Mouse (Mus musculus): ENCODE data around the gene Ankrd44. TPM values are rescaled to one million over a fixed set of nuclear protein-coding genes. Genes with fewer than 3 reads are reported as not detected.

The Ankrd44 gene
- polyA plus RNA-seq, 2 experiments from 2014 or later: 157 to 185 TPM

DNA sequence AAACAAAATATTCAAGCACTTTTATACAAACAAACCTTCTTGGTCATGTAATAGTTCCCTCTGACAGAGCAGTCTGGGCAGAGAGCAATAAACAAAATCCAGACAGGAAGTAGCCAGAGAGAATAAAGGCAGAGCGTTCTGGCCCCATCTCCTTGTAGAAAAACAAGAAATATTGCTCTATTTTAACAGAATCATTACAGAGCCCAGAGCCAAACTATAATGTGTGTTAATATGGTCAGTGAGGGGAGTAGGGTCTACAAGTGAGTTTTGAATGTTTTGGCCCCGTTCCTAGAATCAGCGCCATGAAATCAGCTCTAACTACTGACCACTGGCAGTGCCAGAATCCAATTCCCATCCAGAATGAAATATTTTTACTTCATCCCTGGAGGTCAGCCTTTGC is 38.3 kb downstream of the Ankrd44 start:
- ATAC-seq: no peak

GRCm38 (mm10) chr1:54882856-54883467 is 43.2 kb downstream of the Ankrd44 start:
- ATAC-seq: peak; percentile 71

- ATAC-seq: no peak
These were observed 44.7 kb downstream of the Ankrd44 start for GRCm38 (mm10) chr1:54881523-54881922.

- no peak for ATAC-seq
These were observed 48.6 kb downstream of the Ankrd44 start for GRCm38 (mm10) chr1:54877423-54878073.

DNA sequence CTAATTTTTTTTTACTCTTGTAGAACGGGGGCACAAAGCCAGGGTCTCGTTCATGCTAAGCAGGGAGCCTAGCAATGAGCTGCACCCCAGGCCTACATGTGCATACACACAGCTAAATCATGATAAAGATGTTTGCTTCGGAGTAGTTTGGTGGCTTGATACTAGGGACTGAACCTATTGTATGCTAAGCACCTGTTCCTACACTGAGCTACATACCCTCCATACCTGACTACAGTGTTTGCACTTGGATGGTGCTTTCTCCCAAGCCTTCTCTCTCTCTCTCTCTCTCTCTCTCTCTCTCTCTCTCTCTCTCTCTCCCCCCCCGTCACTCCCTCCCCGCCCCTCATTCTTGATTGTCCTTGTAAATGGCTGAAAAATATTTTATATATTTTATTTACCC is 49.2 kb downstream of the Ankrd44 start:
- no peak for ATAC-seq

DNA sequence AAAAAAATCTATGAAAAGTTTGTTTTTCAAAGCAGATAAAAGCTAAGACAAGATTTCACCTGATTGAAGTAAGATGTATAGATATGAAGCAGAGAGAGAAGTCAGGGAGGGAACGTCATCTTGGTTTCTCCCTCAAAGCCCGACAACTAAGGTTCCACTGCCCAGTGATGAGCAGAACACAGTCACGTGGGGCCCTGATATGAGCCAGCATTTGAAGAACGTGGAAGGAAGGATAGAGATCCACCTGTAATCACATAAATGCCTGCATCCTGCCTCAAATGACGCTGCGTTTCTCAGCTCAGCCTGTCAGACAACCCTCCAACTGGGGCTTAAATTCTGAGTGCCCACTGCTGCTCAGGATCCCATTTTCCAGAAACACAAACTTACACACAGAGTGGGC is 52.1 kb downstream of the Ankrd44 start:
- peak; percentile 31 for ATAC-seq

- ATAC-seq: no peak
These were observed 53.1 kb downstream of the Ankrd44 start for GRCm38 (mm10) chr1:54872857-54873616.

- ATAC-seq: peak; percentile 79
These were observed 54.9 kb downstream of the Ankrd44 start for GRCm38 (mm10) chr1:54871321-54871720.

GRCm38 (mm10) chr1:54870634-54871033 is 55.6 kb downstream of the Ankrd44 start:
- ATAC-seq: no peak

GRCm38 (mm10) chr1:54867226-54867625 is 59.0 kb downstream of the Ankrd44 start:
- ATAC-seq: no peak

DNA sequence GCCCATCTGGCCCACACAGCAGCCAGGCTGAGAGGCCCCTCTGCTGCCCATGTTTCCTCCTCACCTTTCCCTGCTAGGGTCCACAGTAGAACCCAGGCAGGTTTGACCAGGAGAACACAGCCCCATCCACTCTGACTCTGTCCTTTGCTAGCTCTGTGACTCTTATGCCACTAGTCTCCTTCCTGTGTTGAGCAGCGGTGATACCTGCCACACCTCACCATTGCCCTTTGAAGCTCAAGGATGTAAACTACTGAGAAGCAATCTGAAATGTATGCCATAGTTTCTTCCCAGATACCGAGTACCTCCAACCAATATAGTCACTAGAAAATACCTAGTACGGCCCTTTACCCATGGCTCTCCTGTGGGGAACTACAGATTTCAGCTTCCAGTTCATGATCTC is 60.1 kb downstream of the Ankrd44 start:
- ATAC-seq: peak; percentile 76

DNA sequence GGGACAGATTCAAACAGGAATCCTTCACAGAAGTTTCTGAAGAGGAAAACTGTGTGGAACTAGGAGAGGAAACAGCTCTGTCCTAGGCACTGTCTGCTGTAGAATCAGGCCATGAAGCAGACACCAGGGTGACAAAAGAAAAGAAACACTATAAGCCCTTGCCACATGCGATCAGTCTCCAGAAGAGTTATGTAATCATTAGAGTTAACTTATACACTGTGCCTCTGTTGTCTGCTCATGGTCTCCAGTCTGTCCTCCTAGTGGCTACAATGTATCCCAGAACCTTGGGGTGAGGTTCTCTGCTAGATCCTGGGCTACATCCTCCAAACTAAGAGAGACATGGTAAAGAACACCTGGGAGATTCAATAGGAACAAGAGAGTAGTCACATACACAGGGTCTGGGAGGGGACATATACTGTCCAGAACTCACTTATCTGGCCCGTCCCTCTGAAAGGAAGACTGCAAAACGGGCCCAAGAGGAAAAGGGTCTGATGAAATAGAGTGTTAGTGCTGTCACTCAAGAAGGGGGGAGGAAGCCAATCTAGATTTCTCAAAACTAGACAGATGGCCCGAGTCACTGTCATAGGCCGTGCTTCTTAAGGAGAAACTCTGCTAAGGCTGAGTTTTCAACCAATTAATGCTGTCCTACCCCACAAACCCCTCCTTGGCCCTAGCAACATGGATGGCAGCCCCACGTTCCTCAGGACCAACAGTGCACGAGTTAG is 61.1 kb downstream of the Ankrd44 start:
- no peak for ATAC-seq

DNA sequence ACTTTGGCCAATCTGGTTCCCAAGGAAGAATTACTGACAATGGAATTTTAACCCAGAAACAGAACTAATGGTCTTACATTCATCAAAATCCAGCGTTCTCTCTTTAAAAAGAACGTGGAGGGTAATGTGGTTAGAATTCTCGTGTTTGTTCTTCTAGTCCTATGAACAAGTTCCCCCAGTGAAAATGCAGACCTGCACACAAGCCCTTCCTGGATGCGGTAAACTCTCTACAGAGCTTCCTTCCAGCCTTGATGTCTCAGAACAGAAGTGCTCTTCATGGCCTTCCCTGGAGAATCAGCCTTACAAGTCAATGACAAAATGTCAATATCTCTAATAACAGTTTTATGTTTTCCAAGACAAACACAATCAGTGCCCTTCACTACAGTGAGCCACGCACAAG is 65.8 kb downstream of the Ankrd44 start:
- ATAC-seq: peak; percentile 45

DNA sequence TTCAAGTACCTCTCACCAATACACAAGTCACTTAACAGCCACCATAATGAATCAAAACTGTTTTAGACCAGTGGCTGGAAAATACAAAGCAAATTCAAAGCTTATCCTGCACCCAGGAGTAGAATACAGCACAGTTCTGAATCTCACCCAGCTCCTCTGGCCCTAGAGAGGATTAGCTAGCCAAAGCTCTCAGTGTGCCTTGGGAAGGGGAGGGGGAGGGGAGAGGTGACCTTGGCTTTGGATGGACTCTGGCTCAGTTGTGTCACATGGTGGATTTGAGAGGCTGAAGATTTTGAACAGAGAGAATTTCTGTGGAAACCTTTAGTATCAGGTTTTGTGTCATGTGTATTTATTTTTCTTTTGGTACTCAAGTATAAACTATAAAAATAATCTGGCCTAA is 66.3 kb downstream of the Ankrd44 start:
- ATAC-seq: no peak

DNA sequence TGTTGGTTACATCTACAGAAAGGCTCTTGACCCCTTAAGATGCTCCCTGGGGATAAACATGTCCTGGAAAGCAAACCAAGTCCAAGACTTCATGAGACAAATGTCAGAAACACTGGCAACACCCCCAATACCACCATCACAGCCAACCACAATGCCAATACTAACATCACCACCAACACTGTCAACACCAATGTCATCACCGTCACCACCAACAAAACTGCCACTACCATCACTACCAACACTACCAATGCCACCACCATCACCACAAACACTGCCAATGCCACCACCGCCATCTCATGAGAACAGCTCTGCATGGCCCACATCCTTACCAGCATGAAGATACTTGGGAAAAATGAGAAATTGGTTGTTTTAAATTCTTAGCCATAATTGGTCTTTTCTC is 67.3 kb downstream of the Ankrd44 start:
- no peak for ATAC-seq

- ATAC-seq: no peak
These were observed 69.7 kb downstream of the Ankrd44 start for GRCm38 (mm10) chr1:54856502-54856901.

DNA sequence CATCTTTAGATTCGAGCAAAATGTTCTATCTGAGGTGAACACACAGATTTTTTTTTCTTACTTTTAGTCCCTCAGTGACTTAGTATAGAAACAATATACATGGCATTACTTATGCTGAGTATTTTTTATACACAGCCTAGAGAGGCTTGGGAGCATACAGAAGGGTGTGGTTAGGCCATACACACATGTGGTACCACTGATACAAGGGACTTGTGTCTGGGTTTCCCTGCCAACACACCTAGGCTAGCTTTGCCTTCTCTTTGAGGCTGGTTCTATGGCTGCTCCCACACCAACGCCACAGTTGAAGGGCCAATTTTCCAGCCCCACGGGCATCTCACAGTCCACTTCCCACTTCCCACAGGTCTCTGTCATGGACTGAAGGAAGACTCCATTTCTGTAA is 70.2 kb downstream of the Ankrd44 start:
- no peak for ATAC-seq

- ATAC-seq: peak; percentile 70
These were observed 71.8 kb downstream of the Ankrd44 start for GRCm38 (mm10) chr1:54854388-54854787.

DNA sequence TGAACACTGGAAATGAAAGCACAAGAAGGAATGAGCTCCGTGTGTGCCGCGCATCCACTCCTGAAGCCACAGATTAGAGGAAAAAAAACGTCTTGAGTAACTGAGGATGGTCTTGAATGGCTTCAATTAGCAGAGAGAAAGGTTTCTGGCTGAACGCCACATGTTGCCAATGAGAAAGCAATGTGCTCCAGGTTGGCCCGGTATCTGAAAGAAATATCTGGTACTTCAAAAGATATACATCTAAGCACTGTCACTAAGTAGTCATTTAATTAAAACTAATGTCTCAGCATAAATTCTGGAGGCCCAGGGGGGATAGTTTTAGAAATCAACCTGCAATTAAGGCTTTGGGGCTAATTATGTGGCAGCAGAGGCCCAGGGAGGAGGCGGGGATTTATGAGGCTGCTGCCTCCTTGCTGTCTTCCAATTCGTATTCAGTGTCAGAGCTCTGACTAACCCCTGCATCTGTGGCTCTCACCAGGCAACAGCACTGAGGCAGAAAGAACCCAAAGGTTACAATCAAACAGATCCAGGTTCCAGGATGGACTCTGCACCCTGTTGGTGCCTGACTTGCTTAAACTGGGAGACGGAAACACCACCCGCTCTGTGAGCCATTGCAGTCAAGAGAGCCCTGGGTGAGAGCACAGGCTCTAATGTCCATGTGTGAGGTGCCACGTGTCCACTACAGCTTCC is 72.7 kb downstream of the Ankrd44 start:
- ATAC-seq: no peak

- no peak for ATAC-seq
These were observed 74.6 kb downstream of the Ankrd44 start for GRCm38 (mm10) chr1:54851610-54852009.

- no peak for ATAC-seq
These were observed 76.1 kb downstream of the Ankrd44 start for GRCm38 (mm10) chr1:54850077-54850476.

DNA sequence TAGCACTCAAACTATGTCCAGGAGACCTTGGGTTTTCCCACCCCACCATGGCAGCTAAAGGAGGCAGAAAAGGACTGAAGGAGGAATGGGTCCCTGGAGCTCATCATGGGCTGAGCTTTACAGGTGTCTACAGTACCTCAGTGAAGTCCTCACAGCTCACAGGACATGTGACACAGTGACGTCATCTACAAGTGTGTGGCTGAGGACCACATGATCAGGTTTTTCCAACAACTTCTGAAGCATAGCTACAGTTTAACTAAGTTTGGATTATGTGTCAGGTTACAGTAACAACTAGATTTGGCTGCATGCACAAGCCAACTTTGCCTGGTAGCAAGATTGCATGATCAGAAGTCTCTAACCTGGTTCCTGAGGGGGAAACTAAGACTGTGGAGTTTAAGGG is 78.9 kb downstream of the Ankrd44 start:
- ATAC-seq: no peak
